Mouse (Mus musculus) liver, embryonic 18 days (tissue): ENCODE measurements around the gene Sept11. TPM values are rescaled to one million over a fixed set of nuclear protein-coding genes. Genes with fewer than 3 reads are reported as not detected.

ENCODE experiments used
- polyA plus RNA-seq: library from polyadenylated mRNA; depleted of rRNA; stranded (reverse); fragments of >200 nt; gene quantifications from 2 replicates; pipeline ENCODE4 v1.2.3, GENCODE M21; 2012; rRNA removed

Sept11 gene
- 12.8 and 13.4 TPM in 2 replicates for polyA plus RNA-seq

DNA sequence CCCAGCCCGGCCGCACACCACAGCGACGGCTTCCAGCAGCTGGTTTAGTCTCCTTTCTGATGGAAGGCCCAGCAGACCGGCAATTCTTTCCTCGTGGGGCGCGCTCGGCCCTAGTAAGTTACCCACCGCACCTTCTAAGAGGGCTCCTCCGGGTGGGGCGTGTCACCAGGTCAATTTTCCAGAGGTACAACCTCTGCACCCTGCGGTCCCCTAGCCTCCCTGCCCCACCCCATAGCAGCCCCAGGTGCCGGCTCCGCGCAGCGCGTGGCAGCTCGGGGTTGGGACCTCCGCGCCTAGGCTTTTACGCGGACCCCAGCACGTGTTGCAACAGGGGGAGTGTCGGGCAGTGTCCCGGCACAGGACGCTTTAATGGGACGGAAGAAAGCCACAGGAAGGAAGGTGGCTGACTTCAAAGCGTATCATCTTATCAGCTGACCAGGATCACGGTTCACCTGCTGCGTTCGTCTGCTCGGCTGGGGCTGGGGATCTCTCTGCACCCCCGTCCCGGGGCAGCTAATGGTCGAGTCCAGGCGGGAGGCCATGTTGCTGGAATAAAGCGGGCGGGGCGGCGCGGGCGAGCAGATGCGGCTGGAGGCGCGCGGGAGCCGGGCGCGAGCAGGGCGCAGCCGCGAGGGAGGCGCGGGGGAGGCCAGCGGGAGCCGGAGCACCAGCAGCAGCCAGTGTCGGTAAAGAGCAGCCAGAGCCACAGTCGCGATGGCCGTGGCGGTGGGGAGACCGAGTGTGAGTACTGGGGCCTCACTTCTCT lies at the start of gene Sept11:
Sept11 (plus strand) TSS at position 581 of the 766 bp plus-strand sequence.

GRCm38 (mm10) chr5:93044584-93045370 lies 48.5 kb upstream of the Sept11 start, which contains the start of gene Sowahb:
Gene Sowahb (minus strand): TSS chr5:93045022.

DNA sequence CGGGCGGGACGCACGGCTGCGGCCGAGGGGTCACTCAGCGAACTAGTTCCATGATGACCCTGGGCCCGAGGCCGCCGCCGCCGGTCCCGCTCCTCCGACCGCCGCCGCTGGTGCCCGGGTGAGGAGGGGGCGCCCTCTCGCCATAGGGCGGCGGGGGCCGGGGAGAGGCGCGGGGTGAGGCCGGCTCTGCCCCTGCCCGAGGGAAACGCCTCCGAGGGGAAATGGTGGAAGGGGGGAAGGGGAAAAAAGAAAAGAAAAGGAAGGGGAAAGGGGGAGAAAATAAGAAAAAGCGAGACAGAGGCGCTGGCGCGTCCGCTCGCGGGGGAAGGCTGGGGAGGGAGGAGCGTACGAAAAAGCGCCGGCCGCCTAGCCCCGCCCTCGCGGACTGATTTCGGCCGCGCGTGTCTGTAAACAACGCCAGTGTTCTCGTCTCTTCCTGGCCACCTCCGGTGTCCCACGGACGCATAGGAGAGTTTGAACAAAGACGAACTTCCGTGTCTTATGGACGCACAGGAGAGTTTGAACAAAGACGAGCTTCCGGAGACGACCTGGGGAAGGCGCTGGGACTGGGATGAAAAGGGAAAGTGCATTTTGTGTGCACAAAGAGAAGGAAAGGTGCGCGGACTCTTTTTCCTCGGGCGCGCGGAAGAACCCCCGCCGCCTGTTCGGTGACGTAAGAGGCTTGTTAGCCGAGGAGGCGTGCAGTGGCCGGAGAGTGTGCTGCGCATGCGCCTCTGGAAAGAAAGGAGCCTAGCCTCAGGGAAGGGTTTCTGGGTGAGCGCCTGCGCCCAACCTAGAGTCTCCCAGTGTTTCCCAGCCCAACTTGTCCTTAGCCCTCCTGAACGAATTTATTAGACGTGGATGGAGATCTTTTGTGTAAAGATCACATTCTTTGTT lies 113.1 kb downstream of the Sept11 start, which contains the start of the genes Ccni and 2010109A12Rik:
Ccni (minus strand) TSS at position 387 of the 897 bp plus-strand sequence.
2010109A12Rik (plus strand) TSS at position 410 of the 897 bp plus-strand sequence.

Other genes starting within 250 kb of the Sept11 start
- gene Sowahb, start 48.4 kb upstream of the Sept11 start, polyA plus RNA-seq, result 4.0 and 4.1 TPM in 2 replicates
- gene Ccni, start 113.1 kb downstream of the Sept11 start, polyA plus RNA-seq, result 27.4 and 30.0 TPM in 2 replicates
- 0.56 and 0.61 TPM in 2 replicates for gene 2010109A12Rik, start 113.1 kb downstream of the Sept11 start, polyA plus RNA-seq
- 10.3 and 10.7 TPM in 2 replicates for gene Ccng2, start 173.8 kb downstream of the Sept11 start, polyA plus RNA-seq